Mouse (Mus musculus): ENCODE measurements at regions not wholly inside any gene's neighbourhood (a gene's known extent, or its start where the extent isn't known, plus 50 kb on each side); places are given as distances from the start of the nearest gene placed in this dataset.

DNA sequence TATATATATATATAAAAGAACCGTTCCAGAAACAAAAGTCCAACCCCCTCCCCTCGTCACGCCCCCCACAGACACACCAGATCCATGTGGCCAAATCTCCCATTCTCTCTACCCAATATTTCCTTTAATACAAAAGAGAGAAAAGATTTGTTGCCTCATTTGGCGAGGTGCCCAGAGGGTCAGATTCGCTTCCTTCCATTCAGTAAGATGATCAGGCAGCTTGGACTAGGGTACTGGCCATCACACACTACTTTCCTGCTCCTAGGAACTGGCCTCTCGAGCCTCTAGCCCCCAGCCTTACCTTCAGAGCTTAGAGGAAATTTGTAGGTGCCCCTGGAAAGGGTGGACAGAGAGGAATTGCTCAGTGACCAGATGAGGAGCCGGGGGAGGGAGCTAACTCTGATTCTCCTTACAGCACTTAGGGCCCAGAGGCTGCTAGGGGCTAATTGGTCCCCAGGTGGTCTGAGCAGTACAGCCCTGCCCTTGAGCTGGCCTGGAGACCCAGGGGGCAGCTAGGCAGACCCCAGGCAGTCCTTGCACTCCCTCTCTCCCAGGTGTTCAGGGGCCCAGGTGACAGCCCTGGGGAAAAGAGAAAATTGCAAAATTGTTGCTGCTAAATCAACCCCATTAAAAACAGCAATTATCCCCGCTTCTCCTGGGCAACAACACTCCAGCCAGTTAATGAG, 470.4 kb upstream of the Mgmt start:
- no peak for DNase-seq (ENCODE audit: extremely low read depth, low read depth)

DNA sequence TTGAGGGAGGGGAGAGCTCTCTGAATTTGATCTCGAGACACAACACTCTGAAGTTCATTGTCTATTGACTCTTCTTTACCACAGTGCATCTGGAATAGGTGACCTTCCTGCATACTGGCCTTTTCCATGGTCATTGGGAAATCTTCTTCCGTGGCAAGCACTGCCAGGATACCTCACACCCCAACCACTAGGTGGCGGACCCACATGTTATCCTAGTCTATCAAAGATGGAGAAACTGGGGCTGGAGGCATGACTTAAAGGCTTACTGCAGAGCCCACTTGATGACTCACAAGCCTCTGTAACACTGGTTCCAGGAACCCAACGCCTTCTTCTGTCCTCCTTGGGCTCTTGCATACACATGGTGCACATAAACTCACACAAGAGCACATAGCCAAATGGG, 467.2 kb upstream of the Mgmt start:
- DNase-seq (ENCODE audit: extremely low read depth, low read depth) = no peak

DNA sequence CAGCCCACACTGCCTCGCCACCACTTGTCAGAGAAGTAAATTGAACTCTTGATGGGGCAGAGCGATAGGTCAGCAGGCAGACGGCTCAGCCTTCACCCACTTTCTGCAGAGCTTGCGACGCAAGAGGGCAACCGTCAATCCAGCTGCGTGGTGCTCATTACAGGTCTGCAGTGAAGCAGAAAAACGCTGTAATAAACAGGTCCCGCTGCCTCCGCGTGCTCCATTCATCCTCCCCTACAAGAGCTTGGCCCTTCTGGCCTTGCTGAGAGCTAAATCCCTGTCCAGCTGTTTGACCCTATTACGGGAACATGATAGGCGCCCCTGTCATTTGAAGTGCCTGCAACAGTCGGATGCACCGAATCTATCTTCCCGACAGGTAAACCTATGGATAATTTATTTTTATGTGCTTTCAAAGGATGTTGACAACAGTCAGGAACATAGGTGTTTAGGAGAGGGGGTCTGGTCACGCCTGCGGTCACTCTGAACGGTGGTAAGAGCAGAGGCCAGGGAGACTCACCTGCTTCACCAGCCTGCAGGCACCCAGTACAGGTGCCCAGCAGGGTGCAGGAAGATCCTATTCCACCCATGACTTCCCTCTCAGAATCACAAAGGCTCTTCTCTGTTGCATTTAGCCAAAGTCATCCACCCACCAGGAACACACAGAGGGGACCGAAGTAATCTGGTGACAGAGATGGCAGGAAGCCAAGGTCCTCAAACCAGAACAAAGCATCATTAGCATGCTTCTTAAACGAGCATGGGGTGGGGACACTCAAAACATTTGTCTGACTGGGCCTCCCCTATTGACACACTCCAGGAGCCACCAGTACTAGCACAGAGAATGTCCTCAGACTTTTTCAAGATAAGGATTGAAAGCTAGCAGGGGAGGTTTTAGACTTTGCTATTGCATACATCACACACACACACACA, 464.1 kb upstream of the Mgmt start:
- DNase-seq (ENCODE audit: extremely low read depth, low read depth) = no peak

DNA sequence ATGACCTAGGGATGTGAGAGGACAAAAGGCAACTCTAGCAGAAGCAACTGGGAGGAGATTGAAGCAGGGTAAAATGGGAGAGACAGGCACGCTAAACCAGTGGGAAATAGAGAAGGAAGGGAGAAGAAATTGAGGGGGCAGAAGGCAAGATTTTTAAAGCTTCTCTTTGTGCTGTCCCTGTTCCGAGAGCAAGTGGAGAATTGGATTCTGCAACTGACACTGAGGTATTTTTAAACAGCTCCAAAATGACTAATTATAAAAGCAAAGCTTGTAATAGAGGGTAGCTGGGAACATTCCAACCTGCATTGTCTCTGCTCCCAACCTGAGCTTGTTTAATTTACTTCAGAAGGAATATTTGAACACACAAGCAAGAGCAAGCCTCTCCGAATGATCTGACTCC, 460.7 kb upstream of the Mgmt start:
- no peak for DNase-seq (ENCODE audit: extremely low read depth, low read depth)

DNA sequence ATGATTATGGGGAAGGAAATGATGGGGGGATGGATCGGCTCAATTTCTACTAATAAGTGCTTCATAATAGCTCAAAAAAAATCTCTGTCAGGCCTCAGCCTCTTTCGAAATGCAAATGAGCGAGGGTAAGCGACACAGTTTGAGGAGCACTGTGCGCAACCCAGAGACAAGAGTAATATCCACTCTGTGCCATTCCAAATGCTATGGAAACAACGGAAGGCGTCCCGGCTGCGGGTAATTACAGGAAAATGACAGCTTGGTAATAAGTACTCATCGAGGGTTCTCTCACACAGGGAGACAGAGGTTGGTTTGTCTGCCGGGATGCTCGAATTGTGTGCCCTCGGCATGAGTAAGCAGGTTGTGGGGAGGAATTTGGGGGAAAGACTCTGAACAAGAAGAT, 459.9 kb upstream of the Mgmt start:
- DNase-seq (ENCODE audit: extremely low read depth, low read depth) = no peak

DNA sequence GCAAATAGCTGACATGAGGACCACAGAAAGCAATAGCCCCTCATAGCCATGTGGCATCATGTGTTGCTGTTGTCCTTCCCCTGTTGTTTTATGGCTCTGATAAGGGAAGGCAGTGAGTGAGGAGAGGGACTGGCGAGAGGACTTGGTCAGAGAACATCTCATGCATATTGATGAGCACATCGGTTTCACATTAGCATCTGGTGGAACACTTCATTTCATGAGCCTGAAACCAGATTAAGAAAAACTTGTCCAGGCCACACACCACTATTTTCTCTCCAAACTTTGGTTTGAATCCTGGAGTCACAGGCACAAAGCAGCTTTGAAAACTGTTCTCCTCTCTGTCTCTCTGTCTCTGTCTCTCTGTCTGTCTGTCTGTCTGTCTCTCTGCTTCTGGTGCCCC, 451.0 kb upstream of the Mgmt start:
- no peak for DNase-seq (ENCODE audit: extremely low read depth, low read depth)

DNA sequence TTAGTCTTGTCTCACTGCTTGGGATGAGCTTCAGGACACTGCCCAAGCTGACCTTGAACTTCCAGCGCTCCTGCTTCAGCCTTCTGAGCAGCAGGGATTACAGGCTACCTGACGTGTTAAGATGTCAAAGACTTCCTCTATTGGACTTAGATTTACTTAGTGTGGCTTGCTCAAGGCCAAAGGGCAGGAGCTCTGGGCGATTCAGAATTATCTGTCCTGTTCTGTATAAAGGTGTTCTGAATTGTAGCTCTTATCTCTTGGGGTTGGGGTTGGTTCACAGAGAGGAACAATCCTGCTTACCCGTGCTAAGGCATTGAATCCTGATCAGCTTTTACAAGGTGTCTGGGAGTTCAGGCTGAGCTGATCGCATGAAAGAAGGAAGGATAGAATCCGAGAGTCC, 449.3 kb upstream of the Mgmt start:
- no peak for DNase-seq (ENCODE audit: extremely low read depth, low read depth)

DNA sequence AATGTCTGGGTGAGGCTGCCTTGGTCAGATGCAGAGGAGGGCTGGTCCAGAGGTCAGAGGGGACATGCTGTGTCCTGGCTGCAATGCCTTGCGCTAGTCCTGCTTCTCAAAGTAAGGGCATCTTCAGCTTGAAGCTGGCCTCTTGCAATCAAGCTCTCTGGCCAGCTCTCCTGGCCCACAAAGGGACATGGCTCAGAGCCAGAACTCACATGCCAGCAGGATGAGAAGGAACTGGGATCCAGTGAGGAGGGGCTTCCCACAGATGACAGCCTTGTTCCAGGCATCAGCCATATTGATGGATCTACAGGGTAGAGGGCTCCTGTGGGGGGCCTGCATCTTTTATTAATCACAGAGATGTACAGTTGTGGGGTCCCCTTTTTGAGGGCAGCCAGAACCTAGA, 445.1 kb upstream of the Mgmt start:
- DNase-seq (ENCODE audit: extremely low read depth, low read depth) = no peak

DNA sequence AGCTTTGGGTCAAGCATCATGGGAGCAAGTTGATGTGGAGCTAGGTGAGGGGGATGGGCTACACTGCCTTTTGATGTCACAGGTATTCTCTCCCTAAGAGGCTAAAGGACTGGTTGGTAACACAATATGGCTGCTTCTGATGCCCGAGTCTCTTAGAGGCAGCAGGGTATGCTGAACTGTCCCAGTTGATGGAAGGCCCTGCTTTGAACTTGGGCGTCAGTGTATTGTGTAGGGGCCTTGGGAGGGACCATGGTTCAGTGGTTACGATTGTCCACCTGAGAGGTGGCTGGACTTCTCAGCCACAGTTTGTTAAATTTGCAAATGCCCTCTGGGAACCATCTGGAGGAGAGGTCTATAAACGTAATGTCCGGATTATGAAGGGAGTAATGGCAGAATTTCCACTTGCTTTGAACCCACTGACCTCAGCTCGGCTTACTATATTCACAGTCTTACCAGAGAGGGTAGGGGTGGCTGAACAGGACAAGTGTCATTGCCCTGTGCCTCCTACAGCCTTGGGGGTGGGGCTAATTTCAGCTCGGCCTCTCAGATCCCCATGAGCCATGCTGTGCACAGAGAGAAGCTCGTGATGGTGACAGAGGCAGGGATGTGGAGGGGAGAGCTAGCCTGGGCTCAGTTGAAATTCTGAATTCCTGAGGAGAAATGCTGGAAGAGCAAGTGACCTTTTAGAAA, 442.6 kb upstream of the Mgmt start:
- DNase-seq (ENCODE audit: extremely low read depth, low read depth) = no peak

DNA sequence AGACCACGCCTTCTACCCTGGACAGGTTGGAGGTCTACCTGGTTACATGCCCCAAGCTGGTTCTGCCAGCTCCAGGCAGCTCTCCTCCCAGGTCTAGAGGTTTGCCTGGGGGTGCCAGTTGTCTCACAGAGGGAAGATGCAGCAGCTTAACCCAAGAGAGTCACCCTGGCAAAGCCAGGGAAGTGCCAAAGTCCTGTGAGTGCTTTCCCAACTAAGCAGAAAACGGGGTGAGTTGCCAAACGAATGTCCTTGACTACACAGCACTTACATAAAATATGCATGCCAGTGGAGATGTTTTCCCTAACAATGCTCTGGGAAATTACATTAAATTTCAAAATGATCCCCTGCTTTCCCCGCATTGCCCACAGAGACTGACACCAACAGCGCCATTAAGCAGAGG, 441.9 kb upstream of the Mgmt start:
- no peak for DNase-seq (ENCODE audit: extremely low read depth, low read depth)

DNA sequence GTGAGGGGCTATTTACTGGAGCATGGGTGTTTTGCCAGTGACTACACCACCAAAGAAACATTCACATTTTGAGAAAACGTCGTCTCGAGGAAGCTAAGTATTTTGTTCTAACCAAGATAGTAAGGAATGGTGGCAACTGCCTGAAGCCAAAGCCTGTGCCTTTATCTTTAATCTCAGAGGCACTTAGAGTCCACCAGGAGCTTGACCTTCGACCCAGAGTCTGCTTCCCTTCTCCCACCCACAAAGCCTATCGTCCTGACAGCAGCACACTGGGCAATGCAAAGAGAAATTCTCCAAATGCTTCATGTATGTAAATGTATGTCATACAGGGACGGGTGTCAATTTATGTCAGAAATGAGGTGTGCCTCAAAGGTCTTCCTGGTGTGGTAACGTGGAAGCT, 437.2 kb upstream of the Mgmt start:
- no peak for DNase-seq (ENCODE audit: extremely low read depth, low read depth)

DNA sequence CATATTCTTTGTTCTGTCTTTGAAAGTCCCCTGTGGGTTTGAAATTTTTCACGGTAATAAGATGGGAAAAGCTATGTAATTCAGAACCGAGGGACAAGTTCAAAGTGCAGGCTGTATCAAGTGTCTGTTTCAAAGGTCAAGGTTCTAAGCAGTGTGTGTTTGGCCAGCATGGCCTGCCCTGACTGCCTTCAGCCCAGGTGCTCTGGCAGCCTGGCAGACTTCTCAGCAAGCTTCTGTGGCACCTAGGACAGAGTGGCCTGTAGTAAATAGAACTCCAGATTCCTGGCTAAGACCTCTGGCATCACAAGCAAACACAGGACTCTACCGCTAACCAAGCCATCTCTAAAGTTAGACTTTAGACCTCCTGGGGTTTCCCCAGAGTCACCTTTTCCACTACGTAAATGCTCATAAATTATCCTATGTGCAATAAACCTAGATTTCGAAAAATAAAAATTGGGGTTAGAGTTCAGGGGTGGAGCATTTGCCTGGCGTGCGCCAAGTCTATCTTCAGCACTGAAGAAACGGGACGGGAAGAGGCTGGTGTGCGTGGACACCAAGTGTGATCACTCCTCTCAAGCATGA, 436.5 kb upstream of the Mgmt start:
- DNase-seq (ENCODE audit: extremely low read depth, low read depth) = no peak

DNA sequence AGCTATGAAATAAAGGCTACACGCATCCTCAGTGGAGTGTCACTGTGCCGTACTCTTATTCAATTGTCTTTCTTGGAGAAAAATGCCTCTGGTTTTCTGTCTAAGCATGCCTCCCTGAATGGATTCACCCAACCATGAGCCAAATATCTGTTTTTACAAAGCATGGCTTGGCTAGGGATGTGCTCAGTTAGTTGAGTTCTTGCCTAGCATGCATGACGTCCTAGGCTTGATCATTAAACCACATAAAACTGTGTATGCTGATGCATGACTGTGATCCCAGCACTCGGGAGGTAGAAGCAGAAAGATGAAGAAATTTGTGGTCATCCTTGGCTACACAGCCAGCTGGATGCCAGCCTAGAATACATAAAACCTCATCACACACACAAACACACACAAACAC, 417.3 kb upstream of the Mgmt start:
- no peak for DNase-seq (ENCODE audit: extremely low read depth, low read depth)

DNA sequence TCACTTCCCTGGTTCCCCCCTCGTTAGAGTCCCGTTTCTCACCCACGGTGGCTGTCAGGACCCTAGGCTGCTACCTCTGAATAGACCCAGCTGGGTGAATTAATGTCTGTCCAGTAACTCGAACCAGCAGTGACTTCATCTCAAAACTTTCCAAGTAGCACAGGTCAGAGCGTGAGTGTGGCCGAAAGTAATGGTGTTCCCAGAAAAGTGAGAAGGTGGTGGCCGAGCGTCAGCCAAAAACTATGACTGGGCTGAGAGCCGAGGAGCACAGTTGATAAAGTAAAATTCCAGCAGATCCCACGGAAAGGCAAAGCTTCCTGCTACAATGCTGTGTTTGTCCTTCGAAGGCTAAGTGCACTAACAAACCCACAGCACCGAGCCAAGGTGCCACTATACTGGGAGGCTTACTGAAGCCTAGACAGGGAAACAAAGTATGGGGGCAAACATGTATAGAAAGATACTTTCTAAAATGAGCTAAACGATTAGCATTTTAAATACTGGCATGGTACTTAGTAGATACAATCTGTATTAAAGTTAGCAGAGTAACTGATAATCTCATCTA, 413.7 kb upstream of the Mgmt start:
- no peak for DNase-seq (ENCODE audit: extremely low read depth, low read depth)

DNA sequence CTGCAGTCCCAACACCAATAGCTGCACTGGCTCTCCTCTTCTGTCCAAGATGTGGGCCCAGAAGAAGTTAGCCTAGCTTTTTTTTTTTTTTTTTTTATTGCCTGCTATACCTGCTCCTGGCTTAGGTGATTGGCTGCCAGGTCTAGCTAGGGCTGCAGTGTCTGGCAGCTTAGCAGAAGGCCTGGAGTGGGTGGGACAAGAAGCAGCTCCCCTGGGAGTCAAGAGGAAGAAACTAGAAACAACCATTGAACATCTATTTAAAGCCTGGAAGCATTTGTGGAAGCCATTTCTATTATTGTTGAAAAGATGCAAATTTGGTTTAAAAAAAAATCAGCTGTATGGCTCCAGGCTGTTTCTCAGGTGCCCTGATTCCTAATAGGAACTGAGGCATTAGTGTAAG, 411.2 kb upstream of the Mgmt start:
- DNase-seq (ENCODE audit: extremely low read depth, low read depth) = no peak

DNA sequence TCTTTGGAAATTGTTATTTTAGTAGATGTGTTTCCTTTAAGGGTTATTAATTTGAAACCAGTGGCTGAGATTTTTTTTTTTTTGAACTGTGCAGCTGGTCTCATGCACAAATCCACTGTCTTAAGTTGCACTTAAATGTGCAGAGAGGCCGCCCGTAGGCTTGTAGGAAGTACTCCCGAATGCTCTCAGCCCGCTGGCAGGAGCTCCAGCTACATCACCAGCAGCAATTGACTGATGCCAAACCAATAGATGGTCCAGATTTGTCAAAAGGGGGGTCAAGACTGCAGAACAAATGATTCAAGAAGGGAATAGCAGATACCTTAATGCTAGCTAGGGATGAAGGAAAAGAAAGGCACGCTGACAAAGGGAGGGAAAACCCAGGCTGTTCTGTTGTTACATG, 406.9 kb upstream of the Mgmt start:
- DNase-seq (ENCODE audit: extremely low read depth, low read depth) = no peak

DNA sequence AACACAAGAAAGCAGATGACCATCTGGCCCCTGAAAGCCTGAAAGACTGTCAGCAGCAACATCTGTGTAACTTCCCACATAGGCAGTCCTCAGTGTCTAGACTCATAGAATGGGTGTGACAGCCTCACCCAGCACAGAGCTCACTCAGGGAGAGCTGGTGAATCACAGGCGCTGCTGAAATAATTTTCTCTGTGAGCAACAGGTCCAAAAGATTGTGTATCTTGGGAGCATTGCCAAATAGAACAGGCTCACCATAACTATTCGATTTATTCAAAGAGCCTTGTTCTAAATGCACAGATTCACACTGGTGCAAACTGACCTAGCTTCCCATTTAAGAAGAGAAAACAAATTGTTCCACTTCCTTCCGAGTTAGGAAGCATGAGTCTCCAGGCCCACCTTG, 399.6 kb upstream of the Mgmt start:
- no peak for DNase-seq (ENCODE audit: extremely low read depth, low read depth)

DNA sequence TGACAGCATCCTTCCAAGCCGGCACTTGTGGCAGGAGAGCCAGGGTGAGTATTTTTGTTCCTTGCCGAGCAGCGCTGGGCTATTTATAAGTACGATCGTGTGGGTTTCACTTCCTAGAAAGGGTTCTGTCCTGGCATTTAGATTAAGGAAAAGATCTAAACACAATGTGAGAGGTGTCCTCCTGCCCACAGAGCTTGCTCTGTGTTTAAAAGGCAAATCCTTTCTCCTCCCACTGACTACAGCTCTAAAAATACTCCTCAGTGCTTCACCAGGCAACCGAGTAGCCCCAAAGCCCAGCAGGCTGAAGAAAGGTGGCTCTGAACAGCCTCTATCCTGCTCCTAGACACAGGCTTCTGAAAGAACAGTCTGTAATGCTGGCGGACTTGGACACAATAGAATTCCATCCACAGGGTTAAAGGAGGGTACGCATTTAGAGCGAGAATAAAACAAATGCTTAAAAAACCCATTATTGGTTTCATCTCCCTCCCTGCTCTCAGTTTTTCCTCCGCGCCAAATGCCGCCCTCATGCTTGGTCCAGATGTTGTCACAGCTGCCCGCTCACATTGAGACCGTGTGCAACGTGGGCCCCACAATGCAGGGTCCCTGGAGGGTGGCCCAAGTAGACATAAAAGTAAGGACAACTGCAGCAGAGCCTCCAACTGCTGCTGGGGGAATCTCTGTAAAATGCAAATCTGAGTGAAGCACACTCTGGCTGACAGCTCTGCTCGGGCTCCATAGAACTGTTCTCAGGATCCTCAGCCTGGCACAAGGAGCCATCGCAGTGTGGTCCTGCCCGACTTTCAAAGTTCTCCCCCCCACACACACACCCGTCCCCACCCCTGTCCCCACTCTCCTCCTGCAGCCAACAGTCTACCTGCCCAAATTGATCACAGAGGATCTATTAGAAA, 397.8 kb upstream of the Mgmt start:
- no peak for DNase-seq (ENCODE audit: extremely low read depth, low read depth)

DNA sequence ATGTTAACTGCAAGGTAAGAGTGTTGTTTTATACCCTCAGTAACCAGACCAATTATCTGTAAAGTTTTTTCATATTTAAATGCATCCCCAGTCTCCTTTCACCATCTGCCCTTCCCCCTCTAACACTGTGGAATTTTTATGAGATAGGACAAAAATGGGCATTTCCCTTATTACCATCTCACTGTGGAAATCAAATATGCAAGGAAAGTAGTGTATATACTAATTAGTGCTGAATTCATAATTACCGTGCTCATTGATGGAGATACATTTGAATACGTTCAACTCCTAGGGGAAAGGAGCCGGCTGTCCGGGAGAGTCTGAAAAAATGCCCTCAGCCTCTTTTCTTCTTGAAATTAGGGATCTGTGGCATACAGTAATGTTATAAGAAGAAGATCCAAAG, 394.4 kb upstream of the Mgmt start:
- no peak for DNase-seq (ENCODE audit: extremely low read depth, low read depth)

DNA sequence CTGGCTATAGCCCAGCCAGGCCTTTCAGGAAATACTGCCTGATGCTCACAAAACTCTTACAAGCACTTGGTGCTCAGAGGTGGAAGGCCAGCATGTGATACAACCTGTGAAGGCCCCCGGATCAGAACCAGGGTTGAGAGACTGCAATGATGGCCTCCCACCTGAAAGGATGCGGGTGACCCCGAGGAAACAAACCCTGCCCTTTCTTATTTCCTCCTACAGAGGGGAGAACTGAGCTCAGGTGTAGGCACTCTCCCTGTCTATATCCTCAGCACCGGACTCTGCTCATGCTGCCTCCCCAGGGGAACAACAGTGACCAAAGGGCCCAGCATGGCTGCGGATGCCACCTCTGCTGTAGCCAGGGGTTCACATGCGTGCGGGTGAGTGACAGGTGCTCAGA, 393.3 kb upstream of the Mgmt start:
- no peak for DNase-seq (ENCODE audit: extremely low read depth, low read depth)
